Mouse (Mus musculus) embryonic fibroblast, embryonic 13.5 days (primary cell): ENCODE measurements around the gene Ogfr.

Source experiments
- CTCF ChIP-seq: IDR thresholded peaks from 2 replicates; pipeline ENCODE4 v1.5.1; 2011; ENCODE audit warnings: mild to moderate bottlenecking, control low read depth, low read length, moderate library complexity, borderline replicate concordance; ENCODE audit not compliant: insufficient read depth
- POLR2A ChIP-seq: IDR thresholded peaks from 2 replicates; pipeline ENCODE4 v1.6.1; 2011; ENCODE audit warnings: low read depth, mild to moderate bottlenecking, control low read depth, low read length, moderate library complexity

GRCm38 (mm10) chr2:180582481-180583153 lies 6.4 kb upstream of the Ogfr start:
- peak; percentile 78 for TF ChIP-seq CTCF
- peak; percentile 76 for TF ChIP-seq POLR2A
